Mouse (Mus musculus) heart, embryonic 10.5 days (tissue): ENCODE data around the gene Plppr3. TPM values are rescaled to one million over a fixed set of nuclear protein-coding genes. Genes with fewer than 3 reads are reported as not detected.

Experiments used
- DNase-seq: peaks from one replicate; pipeline ENCODE4 v3.0.0-alpha.2; 2017; ENCODE audit warnings: low spot score
- H3K27ac ChIP-seq: fragments of 300-500 bp; sonication (generic); 2 replicates; pipeline ENCODE4 v1.5.1; 2016; ENCODE audit warnings: mild to moderate bottlenecking
- H3K27me3 ChIP-seq: fragments of 300-500 bp; sonication (generic); 2 replicates; pipeline ENCODE4 v1.6.1; 2016; ENCODE audit warnings: mild to moderate bottlenecking; ENCODE audit not compliant: poor library complexity, insufficient read depth, severe bottlenecking
- H3K36me3 ChIP-seq: fragments of 300-500 bp; sonication (generic); 2 replicates; pipeline ENCODE4 v1.6.1; 2016; ENCODE audit warnings: mild to moderate bottlenecking, moderate library complexity
- H3K4me1 ChIP-seq: fragments of 300-500 bp; sonication (generic); 2 replicates; pipeline ENCODE4 v1.6.1; 2016; ENCODE audit warnings: mild to moderate bottlenecking
- H3K4me3 ChIP-seq: fragments of 300-500 bp; sonication (generic); 2 replicates; pipeline ENCODE4 v1.5.1; 2016; ENCODE audit warnings: mild to moderate bottlenecking, moderate library complexity
- H3K9me3 ChIP-seq: fragments of 300-500 bp; sonication (generic); 2 replicates; pipeline ENCODE4 v1.6.1; 2016; ENCODE audit warnings: mild to moderate bottlenecking, moderate library complexity
- WGBS: fragments of 180-500 bp; shearing (Covaris S2); methylation state at CpG from one replicate; pipeline ENCODE4 v1.1.7; 2016; 5-methylcytosine and 5-hydroxymethylcytosine counted together
- polyA plus RNA-seq: library from polyadenylated mRNA; unstranded; fragments of >200 nt; fragmentation: Nextera tagmentation; extraction: Ambion mirVana; gene quantifications from 2 replicates; pipeline ENCODE4 v1.2.1, GENCODE M21; 2016

Gene Plppr3
- 16.2 and 36.9 TPM in 2 replicates for polyA plus RNA-seq

GRCm38 (mm10) chr10:79874290-79874862, at the start of gene Plppr3, which contains the start of gene Prtn3:
Gene Plppr3, minus strand, starts transcription at chr10:79874634.
Gene Prtn3, plus strand, starts transcription at chr10:79874476.
- Histone ChIP-seq H3K4me3 (peak within 1 kb of the TSS; percentile 71), H3K27ac (peak within 1 kb of the TSS; percentile 88), H3K36me3 (peaks cover 8% of the 10 kb centered on the region), H3K9me3 (no peaks in the 10 kb centered on the region), H3K27me3 (peaks cover 12% of the 10 kb centered on the region), H3K4me1 (peaks cover 37% of the 10 kb centered on the region)
- DNase-seq, result no peak
- under 1% methylated on average over 55 of the region's 57 CpGs for WGBS

- H3K9me3 ChIP-seq, result no peaks in the 10 kb centered on the region
- H3K4me1 ChIP-seq, result peaks cover 62% of the 10 kb centered on the region
- DNase-seq, result no peak
- H3K27ac ChIP-seq, result no peak overlapping the region
- peaks cover 70% of the 10 kb centered on the region for H3K27me3 ChIP-seq
- no peaks in the 10 kb centered on the region for H3K36me3 ChIP-seq
- WGBS, result under 1% methylated on average over 34 of the region's 34 CpGs
- peak overlapping the region; percentile 56 for H3K4me3 ChIP-seq
These were observed 47.1 kb upstream of the Plppr3 start for GRCm38 (mm10) chr10:79921572-79921971.

- Histone ChIP-seq H3K27ac (0 out of 2 replicates have a peak within 1 kb of the TSS, but pooled peaks have one; percentile 22), H3K27me3 (peaks cover 70% of the 10 kb centered on the region), H3K4me1 (peaks cover 62% of the 10 kb centered on the region), H3K36me3 (no peaks in the 10 kb centered on the region), H3K4me3 (peak within 1 kb of the TSS; percentile 56), H3K9me3 (no peaks in the 10 kb centered on the region)
- WGBS, result 5% methylated on average over 41 of the region's 41 CpGs
- DNase-seq, result no peak
These were observed 46.6 kb upstream of the Plppr3 start, which contains the start of gene R3hdm4 for GRCm38 (mm10) chr10:79920958-79921535. Gene R3hdm4, minus strand, starts transcription at chr10:79921208.

- Histone ChIP-seq H3K36me3 (no peaks in the 10 kb centered on the region), H3K4me3 (peak overlapping the region; percentile 56), H3K27ac (no peak overlapping the region), H3K27me3 (peaks cover 70% of the 10 kb centered on the region), H3K4me1 (peaks cover 62% of the 10 kb centered on the region), H3K9me3 (no peaks in the 10 kb centered on the region)
- 26% methylated on average over 26 of the region's 26 CpGs for WGBS
- no peak for DNase-seq
These were observed 45.8 kb upstream of the Plppr3 start for GRCm38 (mm10) chr10:79920056-79920890.

- peaks cover 69% of the 10 kb centered on the region for H3K4me1 ChIP-seq
- H3K36me3 ChIP-seq, result no peaks in the 10 kb centered on the region
- 3% methylated on average over 21 of the region's 21 CpGs for WGBS
- H3K9me3 ChIP-seq, result no peaks in the 10 kb centered on the region
- no peak for DNase-seq
- H3K27ac ChIP-seq, result no peak overlapping the region
- H3K27me3 ChIP-seq, result peaks cover 70% of the 10 kb centered on the region
- H3K4me3 ChIP-seq, result peak overlapping the region; percentile 88
These were observed 44.9 kb upstream of the Plppr3 start for GRCm38 (mm10) chr10:79919251-79919849.

GRCm38 (mm10) chr10:79918231-79919078, 44.0 kb upstream of the Plppr3 start:
- Histone ChIP-seq H3K4me3 (peak overlapping the region; percentile 88), H3K4me1 (peaks cover 78% of the 10 kb centered on the region), H3K27ac (peak overlapping the region; percentile 59), H3K36me3 (0 out of 2 replicates have a peak, but pooled peaks cover 2% of the 10 kb centered on the region), H3K27me3 (peaks cover 62% of the 10 kb centered on the region), H3K9me3 (no peaks in the 10 kb centered on the region)
- DNase-seq, result no peak
- WGBS, result 6% methylated on average over 35 of the region's 35 CpGs

- Histone ChIP-seq H3K27ac (peak overlapping the region; percentile 95; the same call in 1 of the 2 replicates), H3K4me3 (peak overlapping the region; percentile 88), H3K27me3 (peaks cover 54% of the 10 kb centered on the region), H3K4me1 (peaks cover 79% of the 10 kb centered on the region), H3K9me3 (no peaks in the 10 kb centered on the region), H3K36me3 (peaks cover 9% of the 10 kb centered on the region)
- WGBS, result 62% methylated on average over 5 of the region's 5 CpGs
- no peak for DNase-seq
These were observed 43.2 kb upstream of the Plppr3 start for GRCm38 (mm10) chr10:79917532-79918100.

- 3% methylated on average over 42 of the region's 42 CpGs for WGBS
- Histone ChIP-seq H3K27me3 (peaks cover 47% of the 10 kb centered on the region), H3K27ac (peak within 1 kb of the TSS; percentile 95), H3K4me1 (peaks cover 84% of the 10 kb centered on the region), H3K36me3 (peaks cover 15% of the 10 kb centered on the region), H3K4me3 (peak within 1 kb of the TSS; percentile 88), H3K9me3 (no peaks in the 10 kb centered on the region)
- DNase-seq, result peak; percentile 95
These were observed 42.5 kb upstream of the Plppr3 start, which contains the start of gene Kiss1r for GRCm38 (mm10) chr10:79916808-79917531. Gene Kiss1r, plus strand, starts transcription at chr10:79916971.

GRCm38 (mm10) chr10:79916081-79916480, 41.6 kb upstream of the Plppr3 start:
- peak overlapping the region; percentile 88 for H3K4me3 ChIP-seq
- WGBS, result 8% methylated on average over 8 of the region's 8 CpGs
- DNase-seq, result no peak
- peak overlapping the region; percentile 95 for H3K27ac ChIP-seq
- H3K4me1 ChIP-seq, result peaks cover 76% of the 10 kb centered on the region
- H3K36me3 ChIP-seq, result peaks cover 24% of the 10 kb centered on the region
- H3K27me3 ChIP-seq, result peaks cover 38% of the 10 kb centered on the region
- no peaks in the 10 kb centered on the region for H3K9me3 ChIP-seq

GRCm38 (mm10) chr10:79914948-79915596, 40.6 kb upstream of the Plppr3 start:
- H3K27me3 ChIP-seq, result peaks cover 28% of the 10 kb centered on the region
- peaks cover 32% of the 10 kb centered on the region for H3K36me3 ChIP-seq
- H3K4me3 ChIP-seq, result no peak overlapping the region
- H3K4me1 ChIP-seq, result peaks cover 66% of the 10 kb centered on the region
- no peak for DNase-seq
- no peak overlapping the region for H3K27ac ChIP-seq
- 71% methylated on average over 7 of the region's 7 CpGs for WGBS
- H3K9me3 ChIP-seq, result no peaks in the 10 kb centered on the region
